Mouse (Mus musculus): ENCODE data around the gene Apoc2.

DNA sequence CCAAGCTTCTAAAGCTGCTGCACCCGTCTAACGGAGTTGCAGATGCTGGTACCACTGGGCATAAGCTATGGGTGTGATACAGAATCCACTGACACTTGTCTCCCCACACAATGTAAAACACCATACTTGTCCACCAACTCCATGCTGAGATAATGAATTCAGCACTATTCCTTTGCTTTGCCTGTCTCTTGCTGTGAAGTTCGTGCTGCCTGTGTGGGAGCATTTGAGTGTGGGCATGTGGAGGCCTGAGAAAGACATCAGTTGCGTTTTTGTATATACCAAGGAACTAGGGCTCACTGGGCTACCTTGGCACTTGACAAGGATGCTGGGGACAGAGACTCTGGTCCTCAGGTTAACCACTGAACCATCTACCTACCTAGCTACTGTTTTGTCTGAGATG, 36.5 kb downstream of the Apoc2 start:
- TF ChIP-seq BHLHE40 (IDR thresholded peaks at IDR 0.05; ENCODE audit: borderline replicate concordance, low read depth, low read length) (no peak), POLR2A (IDR thresholded peaks at IDR 0.05; ENCODE audit: control insufficient read depth in 1 of 2, insufficient read depth in 1 of 2, low read depth in 1 of 2, low read length in 2 of 2, poor library complexity in 1 of 2) (no peak), HCFC1 (IDR thresholded peaks at IDR 0.05; ENCODE audit: low read depth, low read length) (no peak), MEF2A (IDR thresholded peaks at IDR 0.05; ENCODE audit: extremely low read depth, insufficient replicate concordance, low read depth, low read length, poor library complexity, severe bottlenecking) (no peak), ETS1 (IDR thresholded peaks at IDR 0.05; ENCODE audit: low read depth, low read length) (no peak), CTCF (IDR thresholded peaks at IDR 0.05 in 2 of 3, conservative IDR thresholded peaks at IDR 0.05 in 1 of 3; ENCODE audit: control insufficient read depth in 1 of 3, insufficient read depth in 1 of 3, low read depth in 2 of 3, low read length in 3 of 3, poor library complexity in 1 of 3, severe bottlenecking in 1 of 3) (no peak), POLR2AphosphoS5 (IDR thresholded peaks at IDR 0.05; ENCODE audit: borderline replicate concordance, low read depth, low read length) (no peak), ZKSCAN1 (IDR thresholded peaks at IDR 0.05; ENCODE audit: low read depth, low read length) (no peak)
